Mouse (Mus musculus) midbrain, embryonic 16.5 days (tissue): ENCODE data around the gene Dnah2. TPM values are rescaled to one million over a fixed set of nuclear protein-coding genes. Genes with fewer than 3 reads are reported as not detected.

Source experiments
- ATAC-seq: fragments of 200-750 bp; cut with Nextera tagmentation; 2 replicates; pipeline ENCODE4 v1.8.0; 2017; ENCODE audit warnings: moderate TSS enrichment
- H3K27ac ChIP-seq: fragments of 300-500 bp; sonication (generic); 2 replicates; pipeline ENCODE4 v1.5.1; 2014; ENCODE audit warnings: mild to moderate bottlenecking, low read length, mixed read lengths
- H3K27me3 ChIP-seq: fragments of 300-500 bp; sonication (generic); 2 replicates; pipeline ENCODE4 v1.6.1; 2014; ENCODE audit warnings: low read depth, low read length, mixed read lengths; ENCODE audit not compliant: control insufficient read depth, insufficient read depth
- H3K36me3 ChIP-seq: fragments of 300-500 bp; sonication (generic); 2 replicates; pipeline ENCODE4 v1.6.1; 2014; ENCODE audit warnings: mild to moderate bottlenecking, low read length, moderate library complexity, mixed read lengths; ENCODE audit not compliant: control insufficient read depth, insufficient read depth
- H3K4me1 ChIP-seq: fragments of 300-500 bp; sonication (generic); 2 replicates; pipeline ENCODE4 v1.6.1; 2014; ENCODE audit warnings: mild to moderate bottlenecking, low read length, mixed read lengths; ENCODE audit not compliant: control insufficient read depth, insufficient read depth
- H3K4me2 ChIP-seq: fragments of 300-500 bp; sonication (generic); 2 replicates; pipeline ENCODE4 v1.6.1; 2014; ENCODE audit warnings: mild to moderate bottlenecking, low read length, mixed read lengths
- H3K4me3 ChIP-seq: fragments of 300-500 bp; sonication (generic); 2 replicates; pipeline ENCODE4 v1.5.1; 2014; ENCODE audit warnings: low read depth, mild to moderate bottlenecking, low read length, moderate library complexity, mixed read lengths
- H3K9ac ChIP-seq: fragments of 300-500 bp; sonication (generic); 2 replicates; pipeline ENCODE4 v1.6.1; 2014; ENCODE audit warnings: low read depth, low read length, mixed read lengths
- H3K9me3 ChIP-seq: fragments of 300-500 bp; sonication (generic); replicated peaks from 2 replicates; pipeline ENCODE4 v1.6.1; 2014; ENCODE audit warnings: mild to moderate bottlenecking, low read length, mixed read lengths; ENCODE audit not compliant: control insufficient read depth, poor library complexity, severe bottlenecking
- WGBS: fragments of 180-500 bp; shearing (Covaris S2); extraction: QIAGEN DNeasy Blood & Tissue Kit; methylation state at CpG from one replicate; pipeline ENCODE4 v1.1.7; 2014; 5-methylcytosine and 5-hydroxymethylcytosine counted together
- polyA plus RNA-seq: library from polyadenylated mRNA; unstranded; fragments of >200 nt; fragmentation: Nextera tagmentation; extraction: Ambion mirVana; gene quantifications from 2 replicates; pipeline ENCODE4 v1.2.1, GENCODE M21; 2015

Gene Dnah2
- polyA plus RNA-seq, 1 experiment from 2014 or later = 5.1 TPM

GRCm38 (mm10) chr11:69476802-69477201, 72.1 kb downstream of the Dnah2 start:
- no peaks in the 10 kb centered on the region for H3K4me1 ChIP-seq
- no peaks in the 10 kb centered on the region for H3K36me3 ChIP-seq
- ATAC-seq = no peak
- H3K27me3 ChIP-seq = no peaks in the 10 kb centered on the region
- no peak overlapping the region for H3K9ac ChIP-seq
- no peaks in the 10 kb centered on the region for H3K9me3 ChIP-seq
- no peak overlapping the region for H3K4me2 ChIP-seq
- H3K4me3 ChIP-seq = no peak overlapping the region
- 91% methylated on average over 10 of the region's 10 CpGs for WGBS
- no peak overlapping the region for H3K27ac ChIP-seq

- no peak overlapping the region for H3K9ac ChIP-seq
- H3K4me2 ChIP-seq = no peak overlapping the region
- no peaks in the 10 kb centered on the region for H3K36me3 ChIP-seq
- no peaks in the 10 kb centered on the region; the same call in 1 of the 2 replicates for H3K4me1 ChIP-seq
- H3K9me3 ChIP-seq = no peaks in the 10 kb centered on the region
- no peak for ATAC-seq
- no peaks in the 10 kb centered on the region for H3K27me3 ChIP-seq
- H3K4me3 ChIP-seq = no peak overlapping the region
- no peak overlapping the region for H3K27ac ChIP-seq
- WGBS = 61% methylated on average over 5 of the region's 5 CpGs
Observed at GRCm38 (mm10) chr11:69474737-69475136, 74.2 kb downstream of the Dnah2 start.

- no peaks in the 10 kb centered on the region for H3K27me3 ChIP-seq
- H3K9me3 ChIP-seq = no peaks in the 10 kb centered on the region
- no peaks in the 10 kb centered on the region; the same call in 1 of the 2 replicates for H3K4me1 ChIP-seq
- H3K9ac ChIP-seq = no peak overlapping the region
- H3K4me3 ChIP-seq = no peak overlapping the region
- no peaks in the 10 kb centered on the region for H3K36me3 ChIP-seq
- ATAC-seq = no peak
- H3K27ac ChIP-seq = no peak overlapping the region
- 84% methylated on average over 5 of the region's 5 CpGs for WGBS
- H3K4me2 ChIP-seq = no peak overlapping the region
Observed at GRCm38 (mm10) chr11:69472687-69473086, 76.2 kb downstream of the Dnah2 start.

GRCm38 (mm10) chr11:69471491-69471890, 77.4 kb downstream of the Dnah2 start:
- 17% methylated on average over 8 of the region's 8 CpGs for WGBS
- no peak overlapping the region for H3K4me3 ChIP-seq
- no peaks in the 10 kb centered on the region; the same call in 1 of the 2 replicates for H3K4me1 ChIP-seq
- no peak overlapping the region for H3K4me2 ChIP-seq
- H3K27me3 ChIP-seq = no peaks in the 10 kb centered on the region
- no peak overlapping the region for H3K27ac ChIP-seq
- H3K36me3 ChIP-seq = no peaks in the 10 kb centered on the region
- no peaks in the 10 kb centered on the region for H3K9me3 ChIP-seq
- no peak for ATAC-seq
- H3K9ac ChIP-seq = no peak overlapping the region

GRCm38 (mm10) chr11:69469301-69469700, 79.6 kb downstream of the Dnah2 start:
- Histone ChIP-seq H3K27me3 (no peaks in the 10 kb centered on the region), H3K4me2 (no peak overlapping the region), H3K27ac (no peak overlapping the region), H3K9me3 (no peaks in the 10 kb centered on the region), H3K36me3 (no peaks in the 10 kb centered on the region), H3K9ac (no peak overlapping the region), H3K4me1 (no peaks in the 10 kb centered on the region; the same call in 1 of the 2 replicates), H3K4me3 (no peak overlapping the region)
- no peak for ATAC-seq
- WGBS = 89% methylated on average over 9 of the region's 9 CpGs

GRCm38 (mm10) chr11:69463996-69464395, 84.9 kb downstream of the Dnah2 start:
- H3K4me2 ChIP-seq = no peak overlapping the region
- no peak overlapping the region for H3K4me3 ChIP-seq
- no peak for ATAC-seq
- no peak overlapping the region for H3K27ac ChIP-seq
- no peaks in the 10 kb centered on the region for H3K9me3 ChIP-seq
- H3K9ac ChIP-seq = no peak overlapping the region
- H3K36me3 ChIP-seq = no peaks in the 10 kb centered on the region
- 98% methylated on average over 7 of the region's 7 CpGs for WGBS
- H3K27me3 ChIP-seq = no peaks in the 10 kb centered on the region
- no peaks in the 10 kb centered on the region for H3K4me1 ChIP-seq

GRCm38 (mm10) chr11:69461568-69461967, 87.3 kb downstream of the Dnah2 start:
- Histone ChIP-seq H3K27ac (no peak overlapping the region), H3K9me3 (no peaks in the 10 kb centered on the region), H3K4me1 (no peaks in the 10 kb centered on the region; the same call in 1 of the 2 replicates), H3K27me3 (no peaks in the 10 kb centered on the region), H3K4me2 (no peak overlapping the region), H3K4me3 (no peak overlapping the region), H3K36me3 (no peaks in the 10 kb centered on the region), H3K9ac (no peak overlapping the region)
- no peak for ATAC-seq
- WGBS = 85% methylated on average over 5 of the region's 5 CpGs

GRCm38 (mm10) chr11:69459883-69460282, 89.0 kb downstream of the Dnah2 start:
- no peaks in the 10 kb centered on the region for H3K27me3 ChIP-seq
- H3K36me3 ChIP-seq = no peaks in the 10 kb centered on the region
- H3K4me2 ChIP-seq = no peak overlapping the region
- no peaks in the 10 kb centered on the region for H3K9me3 ChIP-seq
- no peak for ATAC-seq
- H3K9ac ChIP-seq = no peak overlapping the region
- no peak overlapping the region for H3K27ac ChIP-seq
- H3K4me1 ChIP-seq = no peaks in the 10 kb centered on the region; the same call in 1 of the 2 replicates
- WGBS = 85% methylated on average over 4 of the region's 4 CpGs
- no peak overlapping the region for H3K4me3 ChIP-seq

GRCm38 (mm10) chr11:69457006-69457579, 91.8 kb downstream of the Dnah2 start:
- H3K27ac ChIP-seq = peak overlapping the region; percentile 6; the same call in 1 of the 2 replicates
- H3K27me3 ChIP-seq = no peaks in the 10 kb centered on the region
- 18% methylated on average over 6 of the region's 6 CpGs for WGBS
- H3K9ac ChIP-seq = no peak overlapping the region
- H3K9me3 ChIP-seq = no peaks in the 10 kb centered on the region
- no peak overlapping the region for H3K4me2 ChIP-seq
- no peaks in the 10 kb centered on the region; the same call in 1 of the 2 replicates for H3K4me1 ChIP-seq
- H3K36me3 ChIP-seq = no peaks in the 10 kb centered on the region
- no peak overlapping the region for H3K4me3 ChIP-seq
- peak; percentile 56; the same call in 1 of the 2 replicates for ATAC-seq
